9 mouse cellular contexts compared by ENCODE assay signal in genomic region chr1:83408021-83408464, GRCm38 (mm10). TPM values are rescaled to one million over a fixed set of nuclear protein-coding genes. Genes with fewer than 3 reads are reported as not detected.
A peak's percentile ranks its signal among the peaks of the same experiment; 100 is the strongest.
DNase-seq lines count a peak whose midpoint lies in the region; ATAC-seq and TF ChIP-seq lines count a peak whose summit lies in the region.
"Had no signal": no experiment of that assay in that cellular context is flagged by ENCODE, and none has a peak within 500 bp of the region (broad histone marks: within the 10 kb centered on the region; RNA-seq: fewer than 3 reads in every experiment).

TSS of gene Sphkap (minus strand) at chr1:83408200.

- TF ChIP-seq EP300 in liver, postnatal 0 days (IDR thresholded peaks at IDR 0.05; ENCODE audit: low read depth) = no peak

- peak within 1 kb of the TSS; percentile 80 for H3K4me2 ChIP-seq in lung, embryonic 15.5 days
- peak within 1 kb of the TSS; percentile 85 for H3K4me2 ChIP-seq in forebrain, embryonic 13.5 days
- H3K4me2 ChIP-seq in heart, embryonic 15.5 days = peak within 1 kb of the TSS; percentile 75
- H3K4me2 ChIP-seq in liver, postnatal 0 days (ENCODE audit: low read depth, low read length) = peak within 1 kb of the TSS; percentile 33; the same call in 1 of the 2 replicates

- WGBS in lung, embryonic 15.5 days = 2% methylated on average over 16 of the region's 16 CpGs
- under 1% methylated on average over 16 of the region's 16 CpGs for WGBS in forebrain, embryonic 13.5 days
- WGBS in heart, embryonic 15.5 days = 1% methylated on average over 16 of the region's 16 CpGs
- 5% methylated on average over 13 of the region's 16 CpGs for WGBS in liver, postnatal 0 days (ENCODE audit: insufficient replicate concordance)

- 0 out of 2 replicates have a peak within 1 kb of the TSS, but pooled peaks have one; percentile 19 for H3K9ac ChIP-seq in lung, embryonic 15.5 days
- peak within 1 kb of the TSS; percentile 62 for H3K9ac ChIP-seq in forebrain, embryonic 13.5 days
- peak within 1 kb of the TSS; percentile 62 for H3K9ac ChIP-seq in heart, embryonic 15.5 days
- H3K9ac ChIP-seq in liver, postnatal 0 days (replicated peaks) = no peak within 1 kb of the TSS

- ATAC-seq in lung, embryonic 15.5 days (ENCODE audit: borderline replicate concordance, extremely low read depth, low FRiP score, low TSS enrichment) = peak; percentile 88
- ATAC-seq in forebrain, embryonic 13.5 days = peak; percentile 95
- peak; percentile 88 for ATAC-seq in heart, embryonic 15.5 days (replicated peaks; ENCODE audit: insufficient number of reproducible peaks, insufficient read depth, low FRiP score, low read depth)
- no peak for ATAC-seq in liver, postnatal 0 days

- peak; percentile 66 for TF ChIP-seq CTCF in layer of hippocampus, adult 2 months (conservative IDR thresholded peaks at IDR 0.05)
- no peak for TF ChIP-seq CTCF in liver, postnatal 0 days (IDR thresholded peaks at IDR 0.05; ENCODE audit: low read depth)

- no peaks in the 10 kb centered on the region for H3K36me3 ChIP-seq in lung, embryonic 15.5 days
- H3K36me3 ChIP-seq in forebrain, embryonic 13.5 days (ENCODE audit: poor library complexity, severe bottlenecking) = no peaks in the 10 kb centered on the region
- no peaks in the 10 kb centered on the region for H3K36me3 ChIP-seq in heart, embryonic 15.5 days
- no peaks in the 10 kb centered on the region for H3K36me3 ChIP-seq in liver, postnatal 0 days (replicated peaks; ENCODE audit: insufficient read depth, low read length)

- peak within 1 kb of the TSS; percentile 39 for H3K4me3 ChIP-seq in lung, embryonic 15.5 days
- peak within 1 kb of the TSS; percentile 46 for H3K4me3 ChIP-seq in forebrain, embryonic 13.5 days
- H3K4me3 ChIP-seq in heart, embryonic 15.5 days = peak within 1 kb of the TSS; percentile 65
- peak within 1 kb of the TSS; percentile 78 for H3K4me3 ChIP-seq in layer of hippocampus, adult 2 months
- no peak within 1 kb of the TSS for H3K4me3 ChIP-seq in liver, postnatal 0 days (ENCODE audit: low read depth, low read length)

- H3K27ac ChIP-seq in lung, embryonic 15.5 days = no peak within 1 kb of the TSS
- no peak within 1 kb of the TSS for H3K27ac ChIP-seq in forebrain, embryonic 13.5 days
- peak within 1 kb of the TSS; percentile 58 for H3K27ac ChIP-seq in heart, embryonic 15.5 days
- peak within 1 kb of the TSS; percentile 92 for H3K27ac ChIP-seq in layer of hippocampus, adult 2 months
- no peak within 1 kb of the TSS for H3K27ac ChIP-seq in liver, postnatal 0 days (ENCODE audit: low read depth)

- no peak for DNase-seq in lung, adult 18-20 months
- DNase-seq in layer of hippocampus, adult 2 months (ENCODE audit: low spot score in 2 of 2) = peak; percentile 44 to 53
- DNase-seq in liver, postnatal 0 days = peak; percentile 12
- peak; percentile 84 for DNase-seq in retina, embryonic 14.5 days (ENCODE audit: low spot score)
- DNase-seq in thymus, postnatal 25 days = no peak

- H3K27me3 ChIP-seq in lung, embryonic 15.5 days = peaks cover 4% of the 10 kb centered on the region; the same call in 1 of the 2 replicates
- H3K27me3 ChIP-seq in forebrain, embryonic 13.5 days = peaks cover 5% of the 10 kb centered on the region; the same call in 1 of the 2 replicates
- H3K27me3 ChIP-seq in heart, embryonic 15.5 days = no peaks in the 10 kb centered on the region
- peaks cover 3% of the 10 kb centered on the region; the same call in 1 of the 2 replicates for H3K27me3 ChIP-seq in liver, postnatal 0 days (ENCODE audit: insufficient read depth, low read length)

- no peaks in the 10 kb centered on the region for H3K9me3 ChIP-seq in lung, embryonic 15.5 days
- no peaks in the 10 kb centered on the region for H3K9me3 ChIP-seq in forebrain, embryonic 13.5 days (replicated peaks)
- no peaks in the 10 kb centered on the region for H3K9me3 ChIP-seq in heart, embryonic 15.5 days (replicated peaks)
- H3K9me3 ChIP-seq in liver, postnatal 0 days (ENCODE audit: low read length) = no peaks in the 10 kb centered on the region

- peaks cover 9% of the 10 kb centered on the region; the same call in 1 of the 2 replicates for H3K4me1 ChIP-seq in lung, embryonic 15.5 days
- peaks cover 5% of the 10 kb centered on the region; the same call in 1 of the 2 replicates for H3K4me1 ChIP-seq in forebrain, embryonic 13.5 days
- H3K4me1 ChIP-seq in heart, embryonic 15.5 days (replicated peaks) = peaks cover 4% of the 10 kb centered on the region; the same call in 1 of the 2 replicates
- H3K4me1 ChIP-seq in liver, postnatal 0 days (ENCODE audit: insufficient read depth) = no peaks in the 10 kb centered on the region

RNA-seq across cellular contexts. Expression of gene Sphkap, which starts in this region (rescaled TPM):
- polyA plus RNA-seq in lung, embryonic 15.5 days (2015; fragmentation: Nextera tagmentation; extraction: Ambion mirVana) = 0.68 and 1.8 TPM in 2 replicates
- polyA plus RNA-seq in forebrain, embryonic 13.5 days (2015; fragmentation: Nextera tagmentation; extraction: Ambion mirVana) = 5.1 and 5.7 TPM in 2 replicates
- polyA plus RNA-seq in heart, embryonic 15.5 days (2015; fragmentation: Nextera tagmentation; extraction: Ambion mirVana) = 8.5 and 8.9 TPM in 2 replicates
- total RNA-seq in layer of hippocampus, adult 2 months (2021) = 100 to 1,000 TPM; 220 to 234 TPM
- polyA plus RNA-seq in liver, postnatal 0 days (2015; fragmentation: Nextera tagmentation; extraction: Ambion mirVana) = not detected in 2 replicates
- total RNA-seq: hematopoietic stem cell, adult 5-6 weeks had no signal

Comparison
In these comparisons a context has a peak if more than half of its experiments do, and no peak if none do; other contexts are left out.
1. Peak in DNase-seq and H3K4me2 ChIP-seq in liver, postnatal 0 days; RNA of the gene not detected or under 1 TPM.
2. H3K27ac ChIP-seq: peak in heart, embryonic 15.5 days (single experiment) and layer of hippocampus, adult 2 months (single experiment); none in lung, embryonic 15.5 days (single experiment), forebrain, embryonic 13.5 days (single experiment) and liver, postnatal 0 days (single experiment).
3. H3K4me2 ChIP-seq: peak in every context shown above with its lines; median percentile 85 in forebrain, embryonic 13.5 days; 80 in lung, embryonic 15.5 days; 75 in heart, embryonic 15.5 days; 33 in liver, postnatal 0 days.
4. DNase-seq: peak in layer of hippocampus, adult 2 months (2 of 2) and retina, embryonic 14.5 days (single experiment); none in lung, adult 18-20 months (0 of 2) and thymus, postnatal 25 days (single experiment).